Mouse (Mus musculus): ENCODE results near the gene Optn. TPM values are rescaled to one million over a fixed set of nuclear protein-coding genes. Genes with fewer than 3 reads are reported as not detected.

Optn gene
- total and polyA plus RNA-seq, 2 experiments: 13.3 to 70.8 TPM

DNA sequence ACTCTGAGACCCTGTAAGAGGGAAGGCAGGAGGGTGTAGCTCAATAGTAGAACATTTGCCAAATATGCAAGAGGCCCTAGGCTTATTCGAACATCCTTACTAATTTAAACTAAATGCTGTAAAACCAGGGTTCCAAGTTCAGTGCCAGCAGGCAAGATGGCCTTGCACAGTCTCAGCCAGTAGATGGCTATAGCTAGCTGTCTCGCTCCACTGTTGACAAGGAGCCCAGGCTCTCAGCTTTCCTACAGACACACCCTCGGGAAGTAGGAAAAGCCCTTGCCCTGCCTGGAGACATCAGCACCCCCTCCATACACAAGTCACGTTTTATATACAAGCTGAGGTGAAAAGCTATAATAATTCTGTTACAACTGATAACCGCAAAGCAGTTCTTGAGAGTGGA is 31.2 kb downstream of the Optn start:
- Histone ChIP-seq H3K9ac (ENCODE audit: low read depth, low read length) (no peak overlapping the region), H3K4me1 (ENCODE audit: control insufficient read depth, insufficient read depth, low read length) (peaks cover 13% of the 10 kb centered on the region), H3K79me2 (ENCODE audit: control insufficient read depth, insufficient read depth, low read length) (no peaks in the 10 kb centered on the region; the same call in 1 of the 2 replicates), H3K36me3 (ENCODE audit: control insufficient read depth, insufficient read depth, low read length) (peaks cover 72% of the 10 kb centered on the region), H3K4me3 (ENCODE audit: insufficient read depth, low read depth, low read length) (no peak overlapping the region), H3K27me3 (ENCODE audit: control insufficient read depth, insufficient read depth, low read length) (no peaks in the 10 kb centered on the region), H3K27ac (replicated peaks; ENCODE audit: insufficient read depth, low read depth, low read length) (no peak overlapping the region)
- 74% methylated on average over 5 of the region's 5 CpGs for WGBS
- TF ChIP-seq POLR2A (IDR thresholded peaks at IDR 0.05; ENCODE audit: extremely low read depth, insufficient read depth, low read length): no peak
- TF ChIP-seq CTCF (IDR thresholded peaks at IDR 0.05; ENCODE audit: low read depth, low read length): 0 out of 2 replicates have a peak, but pooled peaks have one; percentile 5
- no peak for DNase-seq (ENCODE audit: extremely low read depth, low read depth, low spot score)

DNA sequence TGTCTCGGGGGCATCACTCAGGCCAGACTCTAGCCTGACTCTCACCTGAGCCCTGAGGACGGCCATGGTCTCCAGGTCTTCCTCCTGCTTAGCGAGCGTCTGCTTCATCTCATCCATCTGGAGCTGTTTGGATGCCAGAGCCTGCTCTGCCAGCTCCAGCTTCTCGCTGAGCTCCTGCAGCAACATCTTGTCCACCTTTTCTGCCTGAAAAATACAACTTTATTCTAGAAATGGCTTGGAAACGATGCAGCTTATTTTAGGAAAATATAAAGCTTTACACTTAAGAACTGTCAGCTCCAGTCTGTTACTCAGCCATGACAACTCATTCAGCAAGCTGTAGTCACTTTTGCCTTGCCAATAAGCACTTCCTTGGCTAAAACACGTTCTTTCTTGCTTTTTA is 32.6 kb downstream of the Optn start:
- Histone ChIP-seq H3K4me1 (ENCODE audit: control insufficient read depth, insufficient read depth, low read length) (peaks cover 9% of the 10 kb centered on the region), H3K27me3 (ENCODE audit: control insufficient read depth, insufficient read depth, low read length) (no peaks in the 10 kb centered on the region), H3K9ac (ENCODE audit: low read depth, low read length) (no peak overlapping the region), H3K79me2 (ENCODE audit: control insufficient read depth, insufficient read depth, low read length) (no peaks in the 10 kb centered on the region; the same call in 1 of the 2 replicates), H3K4me3 (ENCODE audit: insufficient read depth, low read depth, low read length) (no peak overlapping the region), H3K27ac (replicated peaks; ENCODE audit: insufficient read depth, low read depth, low read length) (no peak overlapping the region), H3K36me3 (ENCODE audit: control insufficient read depth, insufficient read depth, low read length) (peaks cover 74% of the 10 kb centered on the region)
- DNase-seq (ENCODE audit: extremely low read depth, low read depth, low spot score): no peak
- 90% methylated on average over 7 of the region's 7 CpGs for WGBS
- no peak for TF ChIP-seq CTCF (IDR thresholded peaks at IDR 0.05; ENCODE audit: low read depth, low read length)
- no peak for TF ChIP-seq POLR2A (IDR thresholded peaks at IDR 0.05; ENCODE audit: extremely low read depth, insufficient read depth, low read length)

DNA sequence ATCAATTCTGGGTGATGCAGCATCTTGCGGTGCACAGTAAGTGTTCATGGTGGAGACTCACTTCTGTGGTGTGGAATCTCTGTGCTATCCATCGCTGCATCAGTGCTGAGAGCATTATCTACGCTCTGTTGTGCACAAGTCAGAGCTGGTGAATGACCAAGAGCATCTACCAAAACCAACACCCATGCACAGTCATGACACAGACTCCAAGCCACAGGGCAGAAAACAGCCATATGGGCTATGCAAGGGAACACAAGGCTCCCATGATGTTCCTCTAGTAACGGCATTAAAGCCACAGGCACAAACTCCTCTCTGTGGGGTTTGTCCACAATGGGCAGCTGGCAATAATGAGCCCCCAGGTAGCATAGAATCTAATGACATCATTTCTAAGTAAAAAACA is 34.0 kb downstream of the Optn start:
- no peak overlapping the region for H3K4me3 ChIP-seq (ENCODE audit: insufficient read depth, low read depth, low read length)

DNA sequence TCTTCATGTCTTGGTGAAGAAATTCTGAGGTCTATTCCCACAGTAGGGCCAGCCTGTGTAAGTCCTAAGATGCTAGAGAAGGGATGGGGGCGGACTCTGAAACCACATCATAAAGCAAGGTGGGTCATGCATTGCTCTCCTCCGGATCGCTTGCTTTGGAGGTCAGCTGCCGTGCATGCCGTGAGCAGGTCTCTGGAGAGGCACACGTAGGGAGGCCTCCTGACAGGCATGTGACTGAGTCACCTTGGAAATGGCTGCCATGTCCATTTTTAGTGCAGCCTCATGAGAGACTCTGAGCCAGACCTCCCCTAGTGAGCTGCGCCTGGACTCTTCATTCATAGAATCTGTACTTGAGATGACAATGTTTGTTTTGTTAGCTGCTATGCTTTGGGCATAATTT is 35.8 kb downstream of the Optn start:
- no peaks in the 10 kb centered on the region for H3K4me1 ChIP-seq (ENCODE audit: control insufficient read depth, insufficient read depth, low read length)
- no peak overlapping the region for H3K27ac ChIP-seq (replicated peaks; ENCODE audit: insufficient read depth, low read depth, low read length)
- no peak for TF ChIP-seq POLR2A (IDR thresholded peaks at IDR 0.05; ENCODE audit: extremely low read depth, insufficient read depth, low read length)
- no peak for TF ChIP-seq CTCF (IDR thresholded peaks at IDR 0.05; ENCODE audit: low read depth, low read length)
- no peaks in the 10 kb centered on the region for H3K27me3 ChIP-seq (ENCODE audit: control insufficient read depth, insufficient read depth, low read length)
- no peak for DNase-seq (ENCODE audit: extremely low read depth, low read depth, low spot score)
- 94% methylated on average over 7 of the region's 7 CpGs for WGBS
- no peak overlapping the region for H3K9ac ChIP-seq (ENCODE audit: low read depth, low read length)
- no peak overlapping the region for H3K4me3 ChIP-seq (ENCODE audit: insufficient read depth, low read depth, low read length)
- peaks cover 71% of the 10 kb centered on the region for H3K36me3 ChIP-seq (ENCODE audit: control insufficient read depth, insufficient read depth, low read length)
- no peaks in the 10 kb centered on the region for H3K79me2 ChIP-seq (ENCODE audit: control insufficient read depth, insufficient read depth, low read length)

More for the DNA sequence above, 34.0 kb downstream of the Optn start:
- 97% methylated on average over 4 of the region's 4 CpGs for WGBS
- H3K36me3 ChIP-seq (ENCODE audit: control insufficient read depth, insufficient read depth, low read length): peaks cover 73% of the 10 kb centered on the region
- TF ChIP-seq CTCF (IDR thresholded peaks at IDR 0.05; ENCODE audit: low read depth, low read length) (no peak), POLR2A (IDR thresholded peaks at IDR 0.05; ENCODE audit: extremely low read depth, insufficient read depth, low read length) (no peak)
- no peak overlapping the region for H3K9ac ChIP-seq (ENCODE audit: low read depth, low read length)
- H3K27ac ChIP-seq (replicated peaks; ENCODE audit: insufficient read depth, low read depth, low read length): no peak overlapping the region
- DNase-seq (ENCODE audit: extremely low read depth, low read depth, low spot score): no peak
- no peaks in the 10 kb centered on the region; the same call in 1 of the 2 replicates for H3K79me2 ChIP-seq (ENCODE audit: control insufficient read depth, insufficient read depth, low read length)
- H3K27me3 ChIP-seq (ENCODE audit: control insufficient read depth, insufficient read depth, low read length): no peaks in the 10 kb centered on the region
- peaks cover under 1% of the 10 kb centered on the region; the same call in 1 of the 2 replicates for H3K4me1 ChIP-seq (ENCODE audit: control insufficient read depth, insufficient read depth, low read length)

DNA sequence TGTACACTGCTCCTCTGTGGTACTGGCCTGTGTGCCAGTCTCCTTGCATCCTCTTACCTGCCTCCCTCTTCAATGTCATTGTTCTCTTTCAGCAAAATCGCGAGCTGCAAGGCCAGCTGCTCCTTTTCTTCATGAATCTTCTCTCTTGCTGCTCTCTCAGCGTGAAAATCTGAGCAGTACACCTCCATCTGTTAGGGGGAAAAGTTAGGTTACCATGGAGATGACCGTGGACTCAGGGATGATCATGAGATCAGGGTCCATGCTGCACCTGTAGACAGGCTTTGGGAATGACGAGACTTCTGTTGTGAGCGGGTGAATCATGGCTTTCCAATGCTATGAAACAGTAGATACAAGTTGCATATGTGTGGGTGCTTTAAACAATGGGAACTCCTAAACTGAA is 36.8 kb downstream of the Optn start:
- peaks cover 69% of the 10 kb centered on the region for H3K36me3 ChIP-seq (ENCODE audit: control insufficient read depth, insufficient read depth, low read length)
- no peaks in the 10 kb centered on the region for H3K79me2 ChIP-seq (ENCODE audit: control insufficient read depth, insufficient read depth, low read length)
- H3K4me3 ChIP-seq (ENCODE audit: insufficient read depth, low read depth, low read length): no peak overlapping the region
- H3K27ac ChIP-seq (replicated peaks; ENCODE audit: insufficient read depth, low read depth, low read length): no peak overlapping the region
- no peaks in the 10 kb centered on the region for H3K27me3 ChIP-seq (ENCODE audit: control insufficient read depth, insufficient read depth, low read length)
- no peak for DNase-seq (ENCODE audit: extremely low read depth, low read depth, low spot score)
- no peak for TF ChIP-seq POLR2A (IDR thresholded peaks at IDR 0.05; ENCODE audit: extremely low read depth, insufficient read depth, low read length)
- no peak for TF ChIP-seq CTCF (IDR thresholded peaks at IDR 0.05; ENCODE audit: low read depth, low read length)
- no peaks in the 10 kb centered on the region for H3K4me1 ChIP-seq (ENCODE audit: control insufficient read depth, insufficient read depth, low read length)
- WGBS: 86% methylated on average over 6 of the region's 6 CpGs
- no peak overlapping the region for H3K9ac ChIP-seq (ENCODE audit: low read depth, low read length)

DNA sequence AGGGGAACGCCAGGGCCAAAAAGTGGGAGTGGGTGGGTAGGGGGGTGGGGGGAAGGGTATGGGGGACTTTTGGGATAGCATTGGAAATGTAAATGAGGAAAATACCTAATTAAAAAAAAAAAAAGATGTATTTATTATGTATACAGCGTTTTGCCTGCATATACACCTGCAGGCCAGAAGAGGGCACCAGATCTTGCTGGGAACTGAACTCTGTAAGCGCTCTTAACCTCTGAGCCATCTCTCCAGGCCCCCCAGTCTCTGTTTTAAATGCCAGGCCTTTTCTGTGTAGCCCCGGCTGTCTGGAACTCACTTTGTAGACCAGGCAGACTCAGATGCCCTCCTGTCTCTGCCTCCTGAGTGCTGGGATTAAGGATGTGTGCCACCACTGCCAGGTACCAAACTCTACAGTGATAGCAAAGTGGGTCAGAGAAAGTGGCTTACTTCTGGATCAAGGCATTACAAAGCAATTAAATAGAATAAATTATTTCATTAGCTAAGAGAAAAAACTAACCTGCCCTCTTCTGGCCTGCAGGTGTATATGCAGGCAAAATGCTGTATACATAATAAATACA is 38.6 kb downstream of the Optn start:
- Histone ChIP-seq H3K9ac (ENCODE audit: low read depth, low read length) (no peak overlapping the region), H3K4me1 (ENCODE audit: control insufficient read depth, insufficient read depth, low read length) (no peaks in the 10 kb centered on the region), H3K79me2 (ENCODE audit: control insufficient read depth, insufficient read depth, low read length) (no peaks in the 10 kb centered on the region), H3K36me3 (ENCODE audit: control insufficient read depth, insufficient read depth, low read length) (peaks cover 72% of the 10 kb centered on the region), H3K4me3 (ENCODE audit: insufficient read depth, low read depth, low read length) (no peak overlapping the region), H3K27me3 (ENCODE audit: control insufficient read depth, insufficient read depth, low read length) (no peaks in the 10 kb centered on the region), H3K27ac (replicated peaks; ENCODE audit: insufficient read depth, low read depth, low read length) (no peak overlapping the region)
- WGBS: 75% methylated on average over 4 of the region's 4 CpGs
- TF ChIP-seq POLR2A (IDR thresholded peaks at IDR 0.05; ENCODE audit: extremely low read depth, insufficient read depth, low read length) (no peak), CTCF (IDR thresholded peaks at IDR 0.05; ENCODE audit: low read depth, low read length) (peak; percentile 65)
- no peak for DNase-seq (ENCODE audit: extremely low read depth, low read depth, low spot score)
